Mouse (Mus musculus) ES-CJ7 (cell line): ENCODE measurements around the gene Gas2l3.

Experiments
- DNase-seq: peaks from one replicate; pipeline ENCODE4 v3.0.0; 2011; ENCODE audit warnings: low read depth, low spot score

Gene Gas2l3

DNA sequence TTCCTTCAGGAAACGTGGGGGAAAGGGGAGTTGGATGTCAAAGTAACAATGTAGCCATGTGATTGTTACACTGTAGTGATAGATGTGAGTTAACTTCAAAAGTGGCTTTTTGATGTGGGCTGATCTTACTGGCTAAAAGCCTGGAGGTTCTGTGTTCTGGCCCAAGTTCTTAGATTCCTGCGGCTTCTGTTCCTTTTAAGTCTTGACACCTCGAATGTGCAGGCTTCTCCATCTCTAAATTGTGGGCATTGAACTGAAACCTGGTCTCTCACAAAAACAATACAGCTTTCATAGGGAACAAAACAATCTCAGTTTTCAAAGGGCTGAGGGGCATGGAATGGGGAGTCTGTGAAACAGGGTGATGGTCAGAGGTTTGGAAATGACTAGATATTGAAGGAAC lies 614 bp upstream of the Gas2l3 start:
- no peak for DNase-seq

DNA sequence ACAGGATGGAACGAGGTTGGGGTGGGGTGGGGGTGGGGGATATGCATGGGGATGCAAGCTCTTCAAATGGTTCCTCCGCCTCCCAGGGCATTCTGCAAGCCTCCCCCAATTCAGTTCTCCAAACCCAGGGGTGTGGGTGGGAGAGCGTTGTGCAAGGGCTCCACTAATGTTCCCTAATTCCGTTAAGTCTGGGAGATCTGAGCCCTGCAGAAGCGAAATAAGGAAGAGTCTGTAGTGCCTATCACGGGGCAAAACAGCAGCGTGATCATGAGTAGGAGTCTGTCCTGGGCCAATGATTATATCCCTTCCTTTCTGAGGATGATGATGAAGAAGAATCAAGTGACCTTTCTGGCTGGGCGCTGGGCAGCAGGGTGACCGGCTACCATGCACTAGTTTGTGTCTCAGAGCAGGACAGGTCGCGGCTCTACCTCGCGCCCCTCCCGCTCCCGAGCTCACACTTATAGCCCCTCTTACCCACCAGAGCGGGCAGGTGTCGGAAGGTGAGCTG lies 598 bp downstream of the Gas2l3 start:
- DNase-seq, result no peak

DNA sequence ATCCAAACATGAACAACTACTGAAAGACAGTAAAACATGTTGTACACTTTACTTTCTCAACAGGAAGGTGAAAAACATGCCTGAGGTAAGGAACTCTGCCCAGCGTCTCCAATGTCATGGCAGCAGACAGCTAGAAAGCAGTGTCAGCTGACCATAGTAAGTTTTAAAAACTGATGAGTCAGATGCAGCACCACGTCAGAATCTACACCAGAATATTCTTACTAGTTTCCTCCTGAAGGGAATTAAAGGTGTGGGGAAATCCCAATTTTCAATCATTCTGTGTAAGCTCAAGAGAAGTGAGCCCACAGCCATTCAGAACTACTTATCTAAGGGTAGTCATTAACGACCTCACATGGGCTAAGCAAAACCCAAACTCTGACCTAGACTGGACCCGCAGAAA lies 1.1 kb downstream of the Gas2l3 start:
- DNase-seq, result no peak

DNA sequence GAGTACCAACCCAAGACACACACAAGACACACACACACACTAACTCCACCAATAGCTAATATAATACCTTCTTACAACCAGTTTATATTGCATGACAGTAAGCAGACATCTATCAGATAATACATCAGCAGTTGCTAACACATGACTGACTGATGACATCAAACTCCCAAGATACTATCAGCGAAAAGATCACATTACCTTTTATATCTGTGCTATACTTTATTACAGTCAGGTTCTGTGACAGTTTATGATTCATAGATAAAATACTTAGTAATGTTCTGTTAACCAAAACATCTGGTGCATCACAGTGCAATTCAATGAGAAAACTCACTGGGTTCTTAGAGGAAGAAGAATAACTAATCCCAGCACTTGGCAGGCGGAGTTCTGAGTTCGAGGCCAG lies 1.8 kb downstream of the Gas2l3 start:
- DNase-seq, result no peak

DNA sequence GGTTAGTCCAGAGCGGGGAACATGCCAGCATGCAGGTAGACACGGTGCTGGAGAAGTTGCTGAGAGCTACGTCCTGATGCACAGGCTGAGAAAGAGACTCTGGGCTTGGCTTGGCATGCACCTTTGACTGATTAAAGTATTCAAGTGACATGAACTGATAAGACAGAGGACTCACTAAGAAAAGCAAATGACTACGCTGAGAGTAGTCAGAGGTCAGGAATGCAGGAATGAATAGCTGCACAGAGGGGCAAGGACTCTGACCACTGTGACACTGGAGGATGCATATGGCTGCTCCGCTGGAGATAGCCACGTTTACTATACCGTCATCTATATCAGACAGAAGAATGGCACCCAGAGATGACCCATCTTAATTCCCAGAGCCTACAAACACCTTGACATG lies 4.4 kb downstream of the Gas2l3 start:
- no peak for DNase-seq

DNA sequence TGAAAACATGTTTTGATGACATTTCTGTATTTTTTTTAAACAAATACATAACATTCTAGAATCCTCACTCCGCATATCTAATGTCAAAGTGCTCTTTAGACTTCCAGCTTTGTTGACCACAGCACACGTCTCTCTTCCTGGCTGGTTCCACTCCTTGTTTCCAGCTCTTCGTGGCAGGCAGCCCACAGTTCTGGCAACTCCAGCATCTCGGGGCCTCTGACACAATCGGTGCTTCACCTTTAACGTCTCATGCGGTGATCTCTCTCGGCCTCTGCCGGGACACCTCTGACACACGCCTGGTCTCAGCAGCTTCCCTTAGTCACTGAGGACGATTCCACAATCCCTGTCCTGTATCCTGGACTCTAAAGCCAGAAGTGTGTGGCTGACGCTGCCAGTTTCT lies 5.8 kb downstream of the Gas2l3 start:
- DNase-seq, result no peak

DNA sequence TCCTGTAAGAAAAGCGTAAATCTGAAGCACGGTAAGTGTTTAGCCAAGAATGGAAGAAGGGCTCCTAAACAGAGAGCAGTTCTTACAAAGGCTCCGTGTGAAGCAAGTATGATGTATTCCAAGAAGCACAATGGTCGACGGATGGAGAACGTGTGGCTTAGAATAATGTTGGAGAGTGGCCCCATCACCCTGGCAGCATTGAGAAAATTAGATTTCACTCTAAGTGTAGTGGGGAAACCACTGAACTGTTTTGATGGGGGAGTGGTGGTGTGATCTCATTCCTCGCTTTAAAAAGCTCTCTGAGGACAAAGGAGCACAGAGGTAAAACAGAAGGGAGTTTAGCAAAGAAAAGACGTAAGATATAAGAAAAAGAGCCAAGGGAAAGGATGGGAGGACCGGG lies 6.3 kb downstream of the Gas2l3 start:
- no peak for DNase-seq

DNA sequence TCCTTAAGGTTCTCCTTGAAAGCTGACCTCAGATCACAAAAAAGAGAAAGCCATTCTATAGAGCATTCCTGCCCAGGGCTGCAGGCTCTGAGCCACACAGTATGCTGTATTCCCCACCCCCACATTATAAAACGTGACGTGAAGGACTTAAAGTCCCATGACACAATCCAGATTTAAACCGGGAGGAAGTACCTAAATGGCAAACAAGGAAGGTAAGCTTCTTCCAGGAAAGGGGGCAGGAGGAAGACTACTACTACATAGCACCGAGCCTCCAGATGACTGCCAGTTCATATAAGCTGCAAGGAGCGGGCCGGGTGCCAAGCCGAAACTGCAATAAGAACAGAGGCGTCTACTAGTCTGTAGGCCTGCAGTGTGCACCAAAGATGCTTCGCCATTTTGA lies 7.8 kb downstream of the Gas2l3 start:
- DNase-seq, result no peak

DNA sequence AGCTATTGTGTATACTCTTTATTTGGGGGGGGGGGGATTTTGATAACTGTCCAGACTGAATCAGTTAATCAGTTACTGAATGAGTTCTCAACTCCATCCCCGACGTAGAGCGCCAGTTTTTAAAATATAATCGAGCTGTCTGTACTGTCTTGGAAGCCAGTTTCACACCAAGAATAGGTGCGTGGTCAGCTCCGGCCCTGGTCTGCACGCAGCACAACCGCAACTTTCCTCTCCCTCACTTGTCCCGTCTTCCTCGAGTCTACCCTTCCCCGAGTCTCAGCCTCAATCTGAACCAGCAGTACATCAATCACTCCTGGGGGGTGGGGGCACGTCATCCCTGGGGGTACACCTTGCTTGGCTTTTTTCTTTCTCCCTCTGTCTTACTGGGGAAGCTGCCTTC lies 8.4 kb downstream of the Gas2l3 start:
- DNase-seq, result no peak

DNA sequence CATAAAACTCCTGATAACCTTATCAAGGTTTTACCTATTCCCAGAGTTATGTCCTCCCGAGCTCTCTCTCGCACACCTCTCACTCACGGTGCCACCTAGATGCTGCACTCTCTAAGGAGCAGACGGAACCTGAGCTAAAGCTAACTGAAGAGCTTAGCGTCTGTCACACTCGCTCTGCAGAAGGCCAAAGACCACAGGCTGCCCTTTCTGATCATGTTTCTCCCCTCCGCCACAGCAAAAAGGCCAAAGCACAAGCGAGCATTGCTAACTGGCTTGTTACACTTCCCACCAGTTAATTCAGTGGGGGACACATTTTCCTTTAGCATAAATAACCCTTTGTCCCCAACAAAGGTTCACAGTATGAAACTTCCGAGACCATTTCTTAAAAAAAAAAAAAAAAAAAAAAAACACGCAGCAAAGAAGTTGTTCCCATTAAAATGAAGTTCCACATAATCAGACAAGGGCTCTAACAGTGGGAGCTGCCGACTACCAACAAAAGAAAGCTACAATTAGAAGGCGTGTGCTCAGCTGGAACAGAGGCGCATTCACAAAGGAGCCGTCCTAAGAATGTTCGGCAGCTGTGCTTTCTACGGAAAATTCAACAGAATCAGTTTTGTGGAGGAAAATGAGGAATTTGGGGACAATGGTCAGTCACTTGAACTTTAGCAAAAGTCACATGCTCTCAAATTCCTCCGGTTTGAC lies 9.1 kb downstream of the Gas2l3 start:
- no peak for DNase-seq

DNA sequence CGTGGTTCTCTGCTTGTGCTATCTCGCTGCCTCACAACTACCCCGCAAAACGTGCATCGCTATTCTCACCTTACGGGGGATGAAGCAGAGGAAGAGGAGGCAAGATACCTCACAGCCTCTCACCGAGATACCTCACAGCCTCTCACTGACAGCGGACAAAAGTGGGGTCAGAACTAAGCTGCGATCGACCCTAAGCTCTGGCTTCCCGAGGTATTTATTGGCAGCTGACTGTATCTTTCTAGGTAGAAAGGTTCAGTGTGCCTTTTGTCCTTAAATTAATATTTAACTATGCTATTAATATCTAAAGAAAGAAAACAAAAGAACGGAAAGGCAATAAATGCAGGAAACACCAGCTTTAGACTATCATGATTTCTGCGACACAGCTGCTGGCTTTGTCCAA lies 11.0 kb downstream of the Gas2l3 start:
- no peak for DNase-seq

DNA sequence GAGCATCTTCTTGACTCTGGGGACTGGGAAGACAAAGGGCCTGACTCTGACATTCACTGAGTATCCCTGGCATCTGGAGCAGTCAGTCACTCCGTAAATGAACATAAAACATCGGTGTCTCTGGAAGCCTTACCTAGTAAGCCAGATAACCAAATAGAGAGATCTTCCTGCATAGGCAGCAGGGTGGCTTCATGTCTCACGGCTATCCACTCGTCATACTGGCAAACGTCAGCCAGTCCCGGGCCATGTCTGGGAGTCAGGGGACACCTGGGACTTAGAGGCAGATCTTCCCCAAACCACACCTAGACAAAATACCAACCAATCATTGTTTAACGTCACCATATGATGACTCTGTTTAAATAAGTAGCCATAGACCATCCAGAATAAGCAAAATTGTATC lies 13.0 kb downstream of the Gas2l3 start:
- DNase-seq, result no peak

DNA sequence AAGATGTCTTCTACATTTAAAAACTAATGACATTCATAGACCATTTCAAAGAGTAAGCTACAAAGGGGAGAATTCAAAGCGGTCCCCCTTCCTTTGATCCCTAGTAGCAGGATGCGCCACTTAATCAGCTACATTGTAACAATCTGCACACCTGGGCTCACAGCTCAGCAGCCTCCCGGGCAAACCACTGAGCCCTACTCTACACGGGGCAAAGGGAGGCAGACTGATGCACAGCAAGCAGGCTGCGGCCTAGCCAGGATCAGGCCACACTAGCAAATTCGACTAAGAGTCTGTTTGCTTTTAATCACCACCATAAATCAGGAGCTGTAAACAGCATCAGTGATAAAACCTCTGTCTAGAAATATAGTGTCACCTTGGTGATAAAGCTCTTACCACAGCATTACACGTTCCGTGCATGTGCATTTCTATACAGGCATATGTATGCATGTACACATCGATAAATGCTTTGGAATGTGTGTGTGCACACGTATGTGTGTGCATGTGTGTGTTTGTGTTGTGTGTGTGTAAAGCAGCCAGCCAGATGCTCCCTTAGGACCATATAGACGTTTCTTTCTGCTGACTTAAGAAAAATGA lies 18.9 kb downstream of the Gas2l3 start:
- DNase-seq, result no peak

DNA sequence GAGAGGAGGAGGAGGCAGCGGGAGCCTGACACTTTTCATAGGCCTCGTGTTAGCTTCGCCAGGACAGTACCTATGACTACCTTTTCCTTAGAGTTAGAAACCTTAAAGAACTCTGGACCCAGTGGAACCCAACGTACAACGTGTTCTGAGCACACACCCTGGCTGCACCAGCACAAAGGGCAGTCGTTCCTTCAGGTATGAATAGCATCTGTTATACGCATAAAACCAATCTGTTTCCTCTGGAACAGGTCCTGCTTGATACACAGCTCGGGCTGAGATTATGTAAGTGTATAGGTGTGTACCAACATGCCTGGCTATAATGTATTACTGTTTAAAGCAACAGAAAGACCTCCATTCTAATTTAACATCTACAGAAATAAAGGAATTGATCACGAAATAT lies 19.6 kb downstream of the Gas2l3 start:
- no peak for DNase-seq

DNA sequence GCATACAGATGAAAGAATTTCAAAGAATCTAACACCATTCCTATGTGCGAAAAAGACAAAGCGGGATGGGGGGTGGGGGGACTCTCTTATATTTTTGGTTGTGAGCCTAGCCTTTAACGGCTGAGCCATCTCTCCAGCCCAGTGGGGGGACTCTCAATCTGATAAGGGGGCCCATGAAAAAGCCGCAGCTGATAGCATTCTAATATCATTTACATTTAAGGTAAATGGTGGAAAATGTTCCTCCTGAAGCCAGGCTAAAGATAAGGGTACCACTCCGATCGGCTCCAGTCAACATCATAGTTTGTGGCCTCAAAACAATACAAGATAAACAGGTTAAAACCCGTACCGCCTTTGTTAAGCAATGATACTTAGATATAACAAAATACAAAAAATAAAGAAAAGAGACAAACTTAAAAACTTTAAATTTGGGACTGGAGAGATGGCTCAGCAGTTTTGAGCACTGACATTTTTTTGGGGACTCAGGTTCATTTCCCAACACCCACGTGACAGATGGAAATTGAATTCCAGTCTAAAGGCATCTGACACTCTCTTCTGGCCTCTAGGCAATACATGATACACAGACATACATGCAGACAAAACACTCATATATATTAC lies 20.5 kb downstream of the Gas2l3 start:
- DNase-seq, result no peak

DNA sequence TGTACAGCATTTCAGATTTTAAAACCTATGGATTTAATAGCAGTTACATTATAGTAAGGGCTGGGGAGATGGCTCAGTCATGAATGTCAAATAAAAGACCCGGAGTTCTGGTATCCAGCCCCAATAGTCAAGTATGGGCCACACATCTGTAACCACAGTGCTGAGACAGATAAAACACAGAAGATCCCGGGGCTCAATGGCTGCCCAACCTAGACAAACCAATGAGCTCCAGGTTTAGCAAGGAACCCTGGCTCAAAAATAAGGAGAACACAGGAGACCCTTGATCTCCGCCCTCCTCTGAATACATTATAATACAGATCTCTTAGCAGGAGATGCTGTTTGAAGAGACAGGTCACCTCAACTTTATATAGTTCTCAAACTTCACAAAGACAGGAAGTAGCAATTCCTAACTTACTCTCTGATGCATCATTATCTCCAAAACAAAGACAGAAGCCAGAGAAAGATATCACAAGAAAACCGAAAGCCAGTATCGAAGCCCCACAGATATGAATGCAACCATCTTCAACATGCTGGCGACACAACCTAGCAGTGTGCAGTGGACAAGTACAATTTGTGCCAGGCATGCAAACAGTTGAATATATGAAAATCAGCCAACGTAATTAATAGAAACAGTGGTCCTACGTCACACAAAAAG lies 21.1 kb downstream of the Gas2l3 start:
- no peak for DNase-seq

DNA sequence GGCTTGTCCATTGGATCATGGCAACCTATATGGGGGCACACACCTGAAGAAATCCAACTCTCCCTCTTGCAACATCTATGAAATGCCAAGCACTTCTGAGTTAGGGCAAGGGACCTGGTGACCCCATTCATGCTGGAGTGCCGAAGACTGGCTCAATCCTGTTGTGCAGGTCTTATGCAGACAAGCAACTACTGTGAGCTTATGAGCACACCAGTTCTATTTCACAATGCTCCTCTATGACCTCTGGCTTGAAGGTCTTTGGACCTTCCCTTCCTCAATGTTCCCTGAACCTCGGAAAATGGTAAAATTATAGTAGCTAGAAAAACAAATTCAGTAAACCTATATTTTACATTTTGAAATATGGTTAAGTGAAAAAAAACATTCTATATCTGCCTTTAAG lies 25.8 kb downstream of the Gas2l3 start:
- no peak for DNase-seq

DNA sequence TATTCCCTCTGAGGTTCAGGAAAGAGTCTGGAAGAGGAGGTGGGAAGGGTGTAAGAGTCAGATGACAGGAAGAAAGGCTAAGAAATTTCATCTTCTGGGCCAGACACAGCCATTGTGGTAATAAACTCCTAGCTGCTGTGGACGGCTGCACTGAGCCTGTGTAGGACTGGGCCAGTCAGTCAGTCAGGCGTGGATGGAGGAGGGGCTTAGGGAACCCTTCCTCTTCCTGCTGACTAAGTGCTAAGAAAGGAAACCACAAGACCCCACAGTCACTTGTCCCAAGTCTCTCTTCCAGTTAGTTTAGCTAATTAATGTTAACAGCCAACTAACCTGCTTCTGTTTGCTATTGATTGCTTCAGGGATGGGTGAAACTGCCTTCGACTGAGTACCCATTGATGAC lies 28.3 kb downstream of the Gas2l3 start:
- DNase-seq, result no peak

DNA sequence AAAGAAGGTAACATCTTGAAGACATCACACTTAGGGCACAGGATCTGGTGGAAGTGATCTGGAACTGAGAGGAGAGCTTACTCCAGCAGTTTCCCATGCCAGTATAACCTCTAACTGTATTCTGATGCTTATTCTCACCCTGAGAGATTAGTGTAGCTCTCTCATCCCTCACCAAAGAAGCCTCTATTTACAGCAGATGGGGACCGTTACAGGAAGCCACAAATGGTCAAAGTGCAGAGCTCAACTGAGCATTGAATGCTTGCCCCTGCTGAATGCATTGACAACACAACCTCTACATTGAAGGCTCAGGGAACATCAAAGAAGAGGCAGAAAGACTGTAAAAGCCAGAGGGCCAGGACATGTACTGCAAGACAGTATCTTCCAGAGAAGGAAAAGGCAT lies 36.2 kb downstream of the Gas2l3 start:
- DNase-seq, result no peak

DNA sequence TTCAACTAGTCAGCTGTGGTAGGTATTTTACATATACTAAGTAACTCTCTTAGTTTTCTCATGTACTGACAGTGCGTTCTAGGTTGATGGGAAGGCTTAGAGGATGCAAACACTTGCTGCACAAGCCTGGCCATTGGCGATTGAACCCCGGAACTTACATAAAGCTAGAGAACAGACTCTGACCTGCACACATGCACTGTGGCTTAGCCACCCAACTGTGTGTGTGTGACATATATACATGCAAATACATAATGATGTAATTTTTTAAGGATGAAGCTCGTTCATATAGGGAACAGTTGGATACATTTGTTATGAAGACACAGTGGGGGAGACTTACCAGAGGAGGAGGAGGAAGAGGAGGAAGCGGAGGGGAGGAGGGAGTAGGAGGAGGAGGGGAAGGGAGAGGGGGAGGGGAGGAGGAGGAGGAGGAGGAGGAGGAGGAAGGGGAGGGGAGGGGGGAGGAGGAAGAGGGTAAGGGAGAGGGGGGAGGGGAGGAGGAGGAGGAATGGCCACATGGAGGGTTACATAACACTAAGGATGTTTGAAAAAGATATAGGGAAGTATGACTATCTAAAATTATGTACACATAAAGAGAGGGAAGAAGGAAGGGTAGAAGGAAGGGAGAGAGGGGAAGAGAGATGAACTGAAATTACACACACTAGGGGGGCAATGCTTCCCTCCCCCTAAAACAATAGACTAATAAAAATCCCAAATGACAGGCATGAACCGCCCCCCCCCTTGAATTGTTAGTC lies 36.9 kb downstream of the Gas2l3 start:
- no peak for DNase-seq

DNA sequence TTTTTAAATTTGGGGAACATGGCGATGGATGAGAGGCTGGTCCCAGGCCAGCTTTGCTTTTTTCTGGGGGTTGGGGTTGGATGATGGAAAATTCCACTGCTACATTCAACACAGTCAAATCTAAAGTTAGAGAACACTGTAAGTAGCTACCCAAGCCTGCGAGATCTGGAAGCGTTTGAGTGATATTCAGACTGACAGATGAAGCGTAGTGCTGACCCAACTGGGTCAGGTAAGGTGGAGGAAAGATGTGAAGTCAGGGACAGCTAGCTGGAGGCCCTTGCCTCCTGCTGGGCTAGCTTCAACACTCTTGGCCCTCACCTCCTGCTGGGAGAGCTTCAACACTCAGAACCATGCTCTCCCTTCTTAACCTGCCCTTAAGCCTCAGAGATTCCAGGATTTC lies 38.8 kb downstream of the Gas2l3 start:
- no peak for DNase-seq
